Mouse (Mus musculus) cerebellum, postnatal 14 days (tissue): ENCODE data around the gene Hist1h2bj.

Source experiments
- DNase-seq, 2 experiments: peaks; one replicate each; pipeline ENCODE4 v3.0.0; 2021; ENCODE audit warnings: mixed read lengths in 2 of 2

The Hist1h2bj gene

DNA sequence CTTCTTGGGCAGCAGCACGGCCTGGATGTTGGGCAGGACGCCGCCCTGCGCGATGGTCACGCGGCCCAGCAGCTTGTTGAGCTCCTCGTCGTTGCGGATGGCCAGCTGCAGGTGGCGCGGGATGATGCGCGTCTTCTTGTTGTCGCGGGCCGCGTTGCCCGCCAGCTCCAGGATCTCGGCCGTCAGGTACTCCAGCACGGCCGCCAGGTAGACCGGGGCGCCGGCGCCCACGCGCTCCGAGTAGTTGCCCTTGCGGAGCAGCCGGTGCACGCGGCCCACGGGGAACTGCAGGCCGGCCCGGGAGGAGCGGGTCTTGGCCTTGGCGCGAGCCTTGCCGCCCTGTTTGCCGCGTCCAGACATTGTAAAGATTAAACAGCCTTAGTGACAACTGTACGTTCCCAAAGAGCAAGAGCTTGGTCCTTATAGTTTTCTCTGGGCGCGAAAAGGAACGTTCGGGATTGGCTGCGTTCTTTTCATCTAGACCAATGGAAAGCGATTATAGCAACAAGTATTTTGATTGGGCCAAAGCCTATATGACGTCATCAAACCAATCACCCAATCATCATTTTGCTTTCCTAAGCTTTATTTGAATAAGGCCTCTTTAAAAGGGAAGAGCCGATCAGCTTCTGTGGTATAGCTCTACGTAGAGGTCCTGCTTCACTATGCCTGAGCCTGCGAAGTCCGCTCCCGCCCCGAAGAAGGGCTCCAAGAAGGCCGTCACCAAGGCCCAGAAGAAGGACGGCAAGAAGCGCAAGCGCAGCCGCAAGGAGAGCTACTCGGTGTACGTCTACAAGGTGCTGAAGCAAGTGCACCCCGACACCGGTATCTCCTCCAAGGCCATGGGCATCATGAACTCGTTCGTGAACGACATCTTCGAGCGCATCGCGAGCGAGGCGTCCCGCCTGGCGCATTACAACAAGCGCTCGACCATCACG is at the start of gene Hist1h2bj, which contains the start of gene Hist1h2ag:
TSS of gene Hist1h2bj (plus strand) at position 647 of the 935 bp plus-strand sequence.
TSS of gene Hist1h2ag (minus strand) at position 377 of the 935 bp plus-strand sequence.
- DNase-seq, result peak; percentile 84 to 94

DNA sequence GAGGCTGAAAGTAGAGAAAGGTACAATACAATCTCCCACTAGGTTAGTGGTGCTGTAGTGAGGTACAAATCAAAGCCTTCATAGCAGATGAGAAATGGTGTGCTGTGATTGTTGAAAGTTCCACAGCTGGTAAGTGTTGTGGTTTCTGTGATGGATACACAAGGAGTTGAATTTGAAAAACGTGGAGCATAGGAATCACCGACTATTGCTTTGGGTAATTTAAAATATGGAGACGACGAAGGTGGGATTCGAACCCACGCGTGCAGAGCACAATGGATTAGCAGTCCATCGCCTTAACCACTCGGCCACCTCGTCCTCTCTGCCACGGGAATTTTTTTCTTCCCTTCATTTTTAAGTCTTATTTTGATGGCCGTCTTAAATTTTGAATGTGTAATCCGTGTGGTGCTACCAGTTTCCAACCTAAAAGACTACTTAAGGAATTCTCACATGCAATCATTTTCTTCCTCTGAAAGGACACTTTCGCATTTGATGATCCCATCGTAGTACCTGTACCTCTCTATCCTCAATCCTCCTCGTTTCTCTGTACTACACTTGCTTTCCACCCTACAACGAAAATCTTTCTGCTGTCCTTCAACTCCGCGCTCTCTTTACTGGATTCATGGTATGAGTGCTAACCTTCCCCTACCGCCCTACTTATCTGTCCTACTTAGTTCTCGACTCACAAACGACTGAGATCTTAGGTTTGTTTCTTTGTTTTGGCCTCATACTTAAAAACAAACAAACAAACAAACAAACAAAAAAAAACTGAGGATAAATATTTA is 48.9 kb upstream of the Hist1h2bj start:
- peak; percentile 49 to 56 for DNase-seq

- no peak for DNase-seq
These were observed 48.1 kb upstream of the Hist1h2bj start for GRCm38 (mm10) chr13:21994896-21995295.

- DNase-seq, result peak; percentile 28 to 36
These were observed 47.6 kb upstream of the Hist1h2bj start for GRCm38 (mm10) chr13:21995331-21995914.

GRCm38 (mm10) chr13:21996101-21996839 is 46.7 kb upstream of the Hist1h2bj start:
- DNase-seq, result peak; percentile 28 to 50

- DNase-seq, result peak; percentile 13 to 33
These were observed 46.2 kb upstream of the Hist1h2bj start for GRCm38 (mm10) chr13:21996840-21997185.

- DNase-seq, result peak in 1 of 2 experiments; percentile 27
These were observed 45.7 kb upstream of the Hist1h2bj start for GRCm38 (mm10) chr13:21997201-21997820.

GRCm38 (mm10) chr13:21997821-21998220 is 45.2 kb upstream of the Hist1h2bj start:
- DNase-seq, result no peak

DNA sequence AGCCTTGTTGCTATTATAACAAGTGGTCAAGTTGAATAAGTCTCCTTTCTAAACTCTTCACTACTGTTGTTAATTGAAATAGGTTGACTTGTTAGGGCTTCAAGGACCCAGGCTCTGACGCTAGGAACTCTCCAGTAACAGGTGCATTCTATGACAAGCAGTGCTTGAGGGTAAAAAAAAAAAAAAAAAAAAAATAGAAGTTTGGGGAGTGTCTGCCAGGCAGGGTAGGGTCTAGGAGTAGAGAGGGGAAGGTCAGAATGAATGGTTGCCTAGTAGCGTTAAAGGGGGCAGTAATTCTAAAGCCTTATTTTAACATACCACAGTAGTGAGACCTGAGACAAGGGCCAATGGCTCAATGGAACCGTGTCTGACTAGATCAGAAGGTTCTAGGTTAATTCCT is 44.6 kb upstream of the Hist1h2bj start:
- DNase-seq, result no peak

GRCm38 (mm10) chr13:21999147-21999546 is 43.9 kb upstream of the Hist1h2bj start:
- DNase-seq, result no peak

GRCm38 (mm10) chr13:22001346-22001745 is 41.7 kb upstream of the Hist1h2bj start:
- no peak for DNase-seq

DNA sequence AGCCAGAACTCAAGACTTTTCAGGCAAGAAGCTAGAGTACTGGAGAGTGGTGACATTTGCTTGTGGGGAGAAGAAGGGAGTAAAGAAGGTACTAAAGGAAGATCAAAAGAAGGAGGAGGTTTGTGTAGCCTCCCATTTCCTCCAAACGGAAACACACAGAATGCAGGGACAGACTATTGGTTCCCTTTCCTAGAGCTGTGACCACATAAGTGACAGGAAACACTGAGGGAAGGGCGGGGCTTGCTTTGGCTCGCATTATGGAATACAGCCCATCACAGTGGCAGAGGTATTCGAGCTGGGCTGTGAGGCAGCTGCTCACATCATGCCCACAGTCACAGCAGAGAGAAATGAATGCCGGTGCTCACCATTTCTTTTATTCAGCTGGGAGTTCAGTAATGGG is 41.2 kb upstream of the Hist1h2bj start:
- DNase-seq, result no peak

DNA sequence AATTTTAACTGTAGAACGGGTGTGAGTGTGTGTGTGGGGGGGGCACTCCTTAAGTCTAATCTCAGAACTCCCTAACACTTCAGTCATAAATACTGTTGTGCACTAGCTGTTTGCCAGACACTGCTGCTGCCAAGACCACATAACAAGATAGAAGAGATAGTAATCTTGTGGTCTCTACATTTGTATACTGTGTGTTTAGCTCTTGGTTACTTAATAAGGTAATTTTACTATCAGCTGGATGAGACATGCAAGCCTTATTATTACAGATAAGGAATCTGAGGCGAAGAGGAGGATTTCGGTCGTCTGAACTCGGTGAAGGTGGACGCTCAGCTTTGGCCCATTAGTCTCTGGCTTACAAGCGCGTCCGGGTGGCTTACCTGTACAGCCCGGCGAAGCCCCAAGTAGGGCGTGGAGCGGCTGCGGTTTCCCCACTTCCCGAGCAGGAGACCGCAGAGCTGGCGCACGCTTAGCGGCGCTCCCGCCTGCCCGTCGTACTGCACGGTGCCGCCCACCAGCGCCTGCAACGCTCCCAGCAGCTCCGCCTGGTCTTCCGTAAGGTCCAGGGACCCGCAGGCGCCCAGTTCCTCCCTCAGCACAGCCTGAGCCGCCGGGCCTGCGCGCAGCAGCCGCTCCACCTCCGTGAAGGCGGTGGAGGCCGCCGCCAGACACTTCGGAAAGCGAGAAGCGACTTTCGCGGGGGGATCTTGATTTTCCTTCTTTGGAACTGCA is 37.2 kb upstream of the Hist1h2bj start:
- peak; percentile 32 to 33 for DNase-seq

DNA sequence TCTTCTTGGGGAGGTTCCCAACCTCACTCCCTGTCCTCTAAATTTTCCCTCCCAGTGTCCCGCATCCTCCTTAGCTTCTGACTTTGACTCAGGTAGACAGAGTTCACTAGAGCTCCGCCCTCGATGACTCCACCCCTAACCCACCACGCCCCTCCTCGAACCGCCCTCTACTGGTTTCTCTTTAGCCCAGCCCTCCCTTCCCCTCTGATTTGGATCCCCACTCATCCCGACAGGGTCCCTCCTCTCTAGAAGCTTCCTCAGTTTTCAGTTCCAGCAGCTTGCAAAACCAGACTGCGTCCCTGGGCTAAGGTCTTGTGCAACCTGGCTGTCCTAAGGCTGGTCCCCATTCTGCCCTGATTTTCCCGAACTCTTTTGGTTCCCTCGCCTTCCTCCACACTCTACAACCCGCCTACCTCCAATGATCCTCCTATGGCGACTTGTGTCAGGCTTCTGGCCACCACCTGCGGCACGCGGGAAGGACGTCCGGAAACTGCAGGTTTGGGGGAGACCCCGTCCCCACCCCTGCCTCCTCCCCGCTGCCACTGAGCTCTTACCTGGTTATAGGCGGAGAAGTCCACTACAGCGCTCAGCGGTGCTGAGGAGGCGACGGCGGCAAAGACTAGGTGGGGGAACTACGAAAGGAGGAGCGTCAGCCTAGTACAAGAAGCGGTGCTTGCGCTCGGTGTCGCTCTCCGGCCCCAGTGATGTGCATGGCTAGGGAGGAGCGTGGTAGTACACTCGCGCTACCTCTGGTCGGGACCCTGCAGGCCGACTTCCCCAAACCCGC is 36.5 kb upstream of the Hist1h2bj start:
- peak in 1 of 2 experiments; percentile 26 for DNase-seq

DNA sequence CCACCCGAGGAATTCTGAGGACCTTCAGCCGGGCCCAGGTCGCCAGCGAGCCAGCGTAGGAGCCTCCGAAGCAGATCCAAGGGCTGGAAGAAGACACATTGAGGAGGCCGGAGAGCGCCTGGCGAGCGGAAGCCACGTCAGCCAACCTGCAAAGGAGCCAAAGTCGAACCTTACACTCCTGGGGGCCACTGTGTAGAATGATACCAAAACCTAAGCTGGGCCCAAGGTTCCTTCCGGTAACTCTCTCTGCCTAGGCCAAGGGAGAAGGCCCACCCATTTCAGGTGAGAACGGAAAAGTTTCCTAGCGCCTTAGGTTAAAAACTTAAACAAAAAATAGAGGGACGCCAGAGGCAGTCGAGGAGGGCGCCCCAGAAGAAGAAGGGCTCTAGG is 35.9 kb upstream of the Hist1h2bj start:
- no peak for DNase-seq

DNA sequence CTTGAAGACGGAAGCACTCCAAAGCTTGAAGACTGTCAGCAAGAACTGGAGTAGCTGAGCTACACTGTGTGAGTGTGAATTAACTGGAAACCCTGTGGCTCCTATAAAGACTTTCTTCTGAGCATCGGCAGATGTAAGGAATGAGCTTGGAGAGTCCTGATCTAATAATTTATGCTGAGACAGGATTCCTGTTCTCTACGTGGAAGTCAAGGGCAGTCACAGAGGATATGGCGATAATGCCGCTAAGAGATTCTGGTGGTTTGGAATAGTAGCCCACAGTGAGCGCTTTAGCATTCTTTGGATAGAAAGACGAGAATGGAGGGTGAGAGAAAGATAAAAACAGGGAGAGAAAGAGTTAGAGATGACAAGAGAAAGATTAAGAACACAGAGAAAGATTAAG is 35.1 kb upstream of the Hist1h2bj start:
- no peak for DNase-seq

DNA sequence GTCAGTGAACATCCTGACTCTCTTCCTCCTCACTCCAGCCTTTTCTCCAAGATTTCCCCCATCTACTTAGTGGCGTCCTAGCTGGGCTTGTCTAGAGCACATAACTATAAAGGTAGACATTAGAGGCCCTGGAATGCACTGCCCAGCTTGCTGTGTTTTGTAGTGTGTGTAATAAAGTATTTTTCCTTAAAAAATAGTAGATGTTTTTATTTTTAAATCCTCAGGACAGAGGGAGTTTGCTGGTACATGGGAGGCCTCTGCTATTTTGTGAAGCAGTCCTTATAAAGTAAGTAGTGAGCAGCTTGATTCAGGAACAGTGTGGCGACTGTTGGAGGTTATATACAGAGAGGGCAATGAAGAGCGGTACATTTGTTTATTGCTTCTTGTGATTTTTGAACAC is 34.3 kb upstream of the Hist1h2bj start:
- DNase-seq, result no peak

DNA sequence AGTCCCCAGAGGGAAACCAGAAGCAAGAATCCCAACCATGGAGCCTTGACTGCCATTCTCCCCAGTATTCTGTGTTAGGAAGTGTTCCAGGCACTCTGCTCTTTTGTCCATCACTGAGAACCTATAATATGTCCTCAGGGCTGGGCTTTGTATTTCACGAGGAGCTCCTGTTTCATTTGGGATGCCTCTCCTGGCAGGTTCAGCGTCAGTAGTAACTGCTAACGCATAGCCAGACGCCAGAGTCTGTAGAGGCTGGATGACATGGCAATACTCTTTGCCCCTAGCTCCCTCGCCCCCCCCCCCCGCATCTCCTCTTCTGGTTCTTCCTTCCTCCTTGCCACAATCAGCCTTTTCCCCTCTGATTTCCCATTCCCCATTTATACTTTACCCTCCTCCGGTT is 33.4 kb upstream of the Hist1h2bj start, which contains the start of gene Prss16:
TSS of gene Prss16 (minus strand) at position 101 of the 400 bp plus-strand sequence.
- DNase-seq, result no peak

- DNase-seq, result no peak
These were observed 29.3 kb upstream of the Hist1h2bj start for GRCm38 (mm10) chr13:22013716-22014115.

GRCm38 (mm10) chr13:22014411-22014845 is 28.6 kb upstream of the Hist1h2bj start:
- DNase-seq, result peak; percentile 28 to 42
